Mouse (Mus musculus): Measurements from ENCODE around the gene Tnfsf14. TPM values are rescaled to one million over a fixed set of nuclear protein-coding genes. Genes with fewer than 3 reads are reported as not detected.

The Tnfsf14 gene
- polyA plus RNA-seq (2016; fragmentation: Nextera tagmentation; extraction: Ambion mirVana), result 0.09 TPM in 1 of 2 replicates, not detected in the other

- ATAC-seq (ENCODE audit: low FRiP score, low read depth), result no peak
- Histone ChIP-seq H3K4me2 (replicated peaks) (no peak within 1 kb of the TSS), H3K36me3 (no peaks in the 10 kb centered on the region), H3K9ac (replicated peaks) (no peak within 1 kb of the TSS), H3K4me3 (no peak within 1 kb of the TSS), H3K9me3 (no peaks in the 10 kb centered on the region), H3K4me1 (no peaks in the 10 kb centered on the region), H3K27me3 (peaks cover 4% of the 10 kb centered on the region; the same call in 1 of the 2 replicates), H3K27ac (replicated peaks) (no peak within 1 kb of the TSS)
- WGBS, result 83% methylated on average over 11 of the region's 11 CpGs
Measured at GRCm38 (mm10) chr17:57194041-57194507, at the start of gene Tnfsf14. TSS of gene Tnfsf14 (minus strand) at chr17:57194177.

- H3K4me2 ChIP-seq (replicated peaks), result no peak overlapping the region
- H3K4me3 ChIP-seq, result no peak overlapping the region
- WGBS, result 90% methylated on average over 9 of the region's 9 CpGs
- peaks cover 43% of the 10 kb centered on the region for H3K36me3 ChIP-seq
- ATAC-seq (ENCODE audit: low FRiP score, low read depth), result no peak
- H3K9me3 ChIP-seq, result no peaks in the 10 kb centered on the region
- no peak overlapping the region for H3K27ac ChIP-seq (replicated peaks)
- H3K9ac ChIP-seq (replicated peaks), result no peak overlapping the region
- H3K27me3 ChIP-seq, result no peaks in the 10 kb centered on the region
- no peaks in the 10 kb centered on the region for H3K4me1 ChIP-seq
Measured at GRCm38 (mm10) chr17:57237181-57237580, 43.2 kb upstream of the Tnfsf14 start.

- no peaks in the 10 kb centered on the region for H3K4me1 ChIP-seq
- peak; percentile 20; the same call in 1 of the 2 replicates for ATAC-seq (ENCODE audit: low FRiP score, low read depth)
Measured at GRCm38 (mm10) chr17:57235803-57236202, 41.8 kb upstream of the Tnfsf14 start.

GRCm38 (mm10) chr17:57234254-57234928, 40.4 kb upstream of the Tnfsf14 start:
- Histone ChIP-seq H3K4me1 (no peaks in the 10 kb centered on the region), H3K4me3 (no peak overlapping the region), H3K27me3 (no peaks in the 10 kb centered on the region), H3K9ac (replicated peaks) (no peak overlapping the region), H3K27ac (replicated peaks) (no peak overlapping the region), H3K36me3 (peaks cover 34% of the 10 kb centered on the region), H3K9me3 (no peaks in the 10 kb centered on the region), H3K4me2 (replicated peaks) (no peak overlapping the region)
- 85% methylated on average over 12 of the region's 12 CpGs for WGBS
- ATAC-seq (ENCODE audit: low FRiP score, low read depth), result no peak

More at GRCm38 (mm10) chr17:57235803-57236202, 41.8 kb upstream of the Tnfsf14 start:
- Histone ChIP-seq H3K4me2 (replicated peaks) (no peak overlapping the region), H3K9ac (replicated peaks) (no peak overlapping the region), H3K36me3 (peaks cover 34% of the 10 kb centered on the region), H3K4me3 (no peak overlapping the region), H3K27ac (replicated peaks) (no peak overlapping the region), H3K27me3 (no peaks in the 10 kb centered on the region), H3K9me3 (no peaks in the 10 kb centered on the region)
- 94% methylated on average over 5 of the region's 5 CpGs for WGBS

GRCm38 (mm10) chr17:57233038-57233437, 39.1 kb upstream of the Tnfsf14 start:
- H3K4me3 ChIP-seq, result no peak overlapping the region
- H3K4me1 ChIP-seq, result no peaks in the 10 kb centered on the region
- WGBS, result 51% methylated on average over 7 of the region's 7 CpGs
- no peaks in the 10 kb centered on the region for H3K9me3 ChIP-seq
- no peaks in the 10 kb centered on the region for H3K27me3 ChIP-seq
- H3K4me2 ChIP-seq (replicated peaks), result no peak overlapping the region
- ATAC-seq (ENCODE audit: low FRiP score, low read depth), result no peak
- peaks cover 33% of the 10 kb centered on the region for H3K36me3 ChIP-seq
- no peak overlapping the region for H3K9ac ChIP-seq (replicated peaks)
- no peak overlapping the region for H3K27ac ChIP-seq (replicated peaks)

- WGBS, result 80% methylated on average over 1 of the region's 1 CpGs
Measured at GRCm38 (mm10) chr17:57232200-57232599, 38.2 kb upstream of the Tnfsf14 start.

GRCm38 (mm10) chr17:57231321-57231771, 37.4 kb upstream of the Tnfsf14 start:
- H3K4me2 ChIP-seq (replicated peaks), result no peak overlapping the region
- H3K36me3 ChIP-seq, result peaks cover 16% of the 10 kb centered on the region
- H3K27me3 ChIP-seq, result no peaks in the 10 kb centered on the region
- H3K4me3 ChIP-seq, result no peak overlapping the region
- H3K9ac ChIP-seq (replicated peaks), result no peak overlapping the region
- no peak overlapping the region for H3K27ac ChIP-seq (replicated peaks)
- no peak for ATAC-seq (ENCODE audit: low FRiP score, low read depth)
- H3K4me1 ChIP-seq, result no peaks in the 10 kb centered on the region
- no peaks in the 10 kb centered on the region for H3K9me3 ChIP-seq

More at GRCm38 (mm10) chr17:57232200-57232599, 38.2 kb upstream of the Tnfsf14 start:
- H3K9ac ChIP-seq (replicated peaks), result no peak overlapping the region
- no peaks in the 10 kb centered on the region for H3K27me3 ChIP-seq
- H3K9me3 ChIP-seq, result no peaks in the 10 kb centered on the region
- peaks cover 24% of the 10 kb centered on the region for H3K36me3 ChIP-seq
- H3K4me2 ChIP-seq (replicated peaks), result no peak overlapping the region
- no peak overlapping the region for H3K4me3 ChIP-seq
- ATAC-seq (ENCODE audit: low FRiP score, low read depth), result no peak
- no peak overlapping the region for H3K27ac ChIP-seq (replicated peaks)
- no peaks in the 10 kb centered on the region for H3K4me1 ChIP-seq

GRCm38 (mm10) chr17:57230728-57231125, 36.8 kb upstream of the Tnfsf14 start:
- no peak overlapping the region for H3K27ac ChIP-seq (replicated peaks)
- H3K9me3 ChIP-seq, result no peaks in the 10 kb centered on the region
- no peak overlapping the region for H3K4me3 ChIP-seq
- H3K9ac ChIP-seq (replicated peaks), result no peak overlapping the region
- no peaks in the 10 kb centered on the region for H3K4me1 ChIP-seq
- no peak overlapping the region for H3K4me2 ChIP-seq (replicated peaks)
- H3K27me3 ChIP-seq, result no peaks in the 10 kb centered on the region
- WGBS, result 61% methylated on average over 6 of the region's 6 CpGs
- no peak for ATAC-seq (ENCODE audit: low FRiP score, low read depth)
- H3K36me3 ChIP-seq, result peaks cover 10% of the 10 kb centered on the region

GRCm38 (mm10) chr17:57229851-57230727, 36.1 kb upstream of the Tnfsf14 start:
- ATAC-seq (ENCODE audit: low FRiP score, low read depth), result no peak
- H3K27me3 ChIP-seq, result no peaks in the 10 kb centered on the region
- H3K36me3 ChIP-seq, result 0 out of 2 replicates have a peak, but pooled peaks cover 6% of the 10 kb centered on the region
- H3K9me3 ChIP-seq, result no peaks in the 10 kb centered on the region
- H3K9ac ChIP-seq (replicated peaks), result no peak overlapping the region
- H3K4me3 ChIP-seq, result no peak overlapping the region
- no peaks in the 10 kb centered on the region for H3K4me1 ChIP-seq
- no peak overlapping the region for H3K4me2 ChIP-seq (replicated peaks)
- H3K27ac ChIP-seq (replicated peaks), result no peak overlapping the region
- WGBS, result 83% methylated on average over 15 of the region's 15 CpGs

- ATAC-seq (ENCODE audit: low FRiP score, low read depth), result no peak
- H3K4me1 ChIP-seq, result no peaks in the 10 kb centered on the region
- H3K27me3 ChIP-seq, result peaks cover 5% of the 10 kb centered on the region; the same call in 1 of the 2 replicates
- no peaks in the 10 kb centered on the region for H3K9me3 ChIP-seq
- H3K36me3 ChIP-seq, result no peaks in the 10 kb centered on the region
- no peak overlapping the region for H3K9ac ChIP-seq (replicated peaks)
- H3K27ac ChIP-seq (replicated peaks), result no peak overlapping the region
- 77% methylated on average over 3 of the region's 3 CpGs for WGBS
- H3K4me3 ChIP-seq, result no peak overlapping the region
- no peak overlapping the region for H3K4me2 ChIP-seq (replicated peaks)
Measured at GRCm38 (mm10) chr17:57228873-57229272, 34.9 kb upstream of the Tnfsf14 start.

- H3K9me3 ChIP-seq, result no peaks in the 10 kb centered on the region
- H3K27me3 ChIP-seq, result peaks cover 5% of the 10 kb centered on the region; the same call in 1 of the 2 replicates
- WGBS, result 75% methylated on average over 3 of the region's 3 CpGs
- H3K36me3 ChIP-seq, result no peaks in the 10 kb centered on the region
- ATAC-seq (ENCODE audit: low FRiP score, low read depth), result no peak
- H3K4me3 ChIP-seq, result no peak within 1 kb of the TSS
- no peaks in the 10 kb centered on the region for H3K4me1 ChIP-seq
- no peak within 1 kb of the TSS for H3K9ac ChIP-seq (replicated peaks)
- no peak within 1 kb of the TSS for H3K27ac ChIP-seq (replicated peaks)
- no peak within 1 kb of the TSS for H3K4me2 ChIP-seq (replicated peaks)
Measured at GRCm38 (mm10) chr17:57228014-57228413, 34.0 kb upstream of the Tnfsf14 start, which contains the start of gene C3. TSS of gene C3 (minus strand) at chr17:57228136.

- H3K9ac ChIP-seq (replicated peaks), result no peak overlapping the region
- WGBS, result no CpG with 5 or more reads among the region's 2 CpGs
- H3K27me3 ChIP-seq, result peaks cover 5% of the 10 kb centered on the region; the same call in 1 of the 2 replicates
- no peaks in the 10 kb centered on the region for H3K4me1 ChIP-seq
- no peak overlapping the region for H3K27ac ChIP-seq (replicated peaks)
- H3K4me2 ChIP-seq (replicated peaks), result no peak overlapping the region
- no peaks in the 10 kb centered on the region for H3K36me3 ChIP-seq
- no peak overlapping the region for H3K4me3 ChIP-seq
- no peaks in the 10 kb centered on the region for H3K9me3 ChIP-seq
- no peak for ATAC-seq (ENCODE audit: low FRiP score, low read depth)
Measured at GRCm38 (mm10) chr17:57227468-57227867, 33.5 kb upstream of the Tnfsf14 start.

Data from midbrain, embryonic 12.5 days (tissue).